Mouse (Mus musculus): ENCODE measurements around the gene Ninj1. TPM values are rescaled to one million over a fixed set of nuclear protein-coding genes. Genes with fewer than 3 reads are reported as not detected.

Gene Ninj1
- polyA plus RNA-seq, 1 experiment from 2014 or later: 63.3 TPM

DNA sequence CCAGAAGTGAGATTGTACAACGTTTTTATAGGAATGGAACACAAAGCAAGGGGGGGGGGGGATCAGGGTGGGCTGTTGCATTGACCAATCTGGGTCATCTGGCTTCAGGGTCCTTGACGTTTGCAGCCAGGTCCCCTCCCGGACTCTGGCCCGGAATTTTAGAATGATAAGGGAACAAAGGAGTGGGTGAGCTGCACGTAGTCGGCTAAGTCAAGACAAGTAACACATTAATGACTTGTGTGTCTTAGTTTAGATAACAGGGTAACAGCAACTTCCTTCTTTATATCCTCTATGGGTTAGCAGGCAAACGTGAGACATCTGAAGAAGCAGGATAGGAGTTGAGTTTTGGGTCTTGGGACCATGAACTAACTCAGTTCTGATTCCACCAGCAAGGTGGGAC, 23.6 kb upstream of the Ninj1 start:
- peaks cover 10% of the 10 kb centered on the region; the same call in 1 of the 2 replicates for H3K4me1 ChIP-seq (ENCODE audit: control insufficient read depth, insufficient read depth, low read length)
- no peak overlapping the region for H3K9ac ChIP-seq (ENCODE audit: low read depth, low read length)
- H3K4me2 ChIP-seq (ENCODE audit: low read depth, low read length): no peak overlapping the region
- no peaks in the 10 kb centered on the region for H3K36me3 ChIP-seq (ENCODE audit: control insufficient read depth, insufficient read depth, low read length)
- no peaks in the 10 kb centered on the region for H3K27me3 ChIP-seq (replicated peaks; ENCODE audit: control insufficient read depth, insufficient read depth, low read length)
- ATAC-seq: peak; percentile 53
- peak overlapping the region; percentile 69 for H3K27ac ChIP-seq (ENCODE audit: low read length)
- H3K4me3 ChIP-seq (ENCODE audit: low read length): no peak overlapping the region
- 50% methylated on average over 7 of the region's 7 CpGs for WGBS
- no peaks in the 10 kb centered on the region for H3K9me3 ChIP-seq (ENCODE audit: control insufficient read depth, low read length)

DNA sequence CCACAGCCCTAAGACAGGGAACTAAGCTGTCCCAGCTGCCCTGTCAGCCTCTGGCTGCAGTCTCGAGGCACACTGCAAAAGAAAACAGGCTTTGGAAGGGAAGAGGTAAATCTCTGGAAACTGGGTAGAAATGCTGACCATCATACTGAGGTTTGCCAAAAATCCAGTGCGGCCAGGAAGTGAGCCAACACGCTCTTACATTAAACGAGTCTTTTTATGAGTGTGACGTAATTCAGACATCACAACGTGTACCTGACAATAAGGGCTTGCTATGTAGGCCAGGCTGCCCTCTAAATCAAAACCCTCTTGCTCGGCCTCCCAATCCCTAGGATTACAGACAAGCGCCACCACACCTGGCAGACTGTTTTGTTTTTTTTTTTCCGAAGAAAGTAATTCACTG, 20.2 kb upstream of the Ninj1 start:
- Histone ChIP-seq H3K4me3 (ENCODE audit: low read length) (no peak overlapping the region), H3K4me2 (ENCODE audit: low read depth, low read length) (no peak overlapping the region), H3K9ac (ENCODE audit: low read depth, low read length) (no peak overlapping the region), H3K36me3 (ENCODE audit: control insufficient read depth, insufficient read depth, low read length) (no peaks in the 10 kb centered on the region), H3K4me1 (ENCODE audit: control insufficient read depth, insufficient read depth, low read length) (peaks cover 8% of the 10 kb centered on the region; the same call in 1 of the 2 replicates), H3K9me3 (ENCODE audit: control insufficient read depth, low read length) (no peaks in the 10 kb centered on the region), H3K27me3 (replicated peaks; ENCODE audit: control insufficient read depth, insufficient read depth, low read length) (no peaks in the 10 kb centered on the region), H3K27ac (ENCODE audit: low read length) (no peak overlapping the region)
- 65% methylated on average over 9 of the region's 9 CpGs for WGBS
- ATAC-seq: no peak

- 16% methylated on average over 17 of the region's 17 CpGs for WGBS
Observed at GRCm38 (mm10) chr13:49169448-49170207, 17.7 kb upstream of the Ninj1 start.

GRCm38 (mm10) chr13:49170623-49171022, 16.7 kb upstream of the Ninj1 start:
- 89% methylated on average over 11 of the region's 11 CpGs for WGBS
- Histone ChIP-seq H3K4me1 (ENCODE audit: control insufficient read depth, insufficient read depth, low read length) (no peaks in the 10 kb centered on the region), H3K4me2 (ENCODE audit: low read depth, low read length) (no peak overlapping the region), H3K27me3 (replicated peaks; ENCODE audit: control insufficient read depth, insufficient read depth, low read length) (no peaks in the 10 kb centered on the region), H3K9ac (ENCODE audit: low read depth, low read length) (no peak overlapping the region), H3K4me3 (ENCODE audit: low read length) (no peak overlapping the region), H3K9me3 (ENCODE audit: control insufficient read depth, low read length) (no peaks in the 10 kb centered on the region), H3K36me3 (ENCODE audit: control insufficient read depth, insufficient read depth, low read length) (no peaks in the 10 kb centered on the region), H3K27ac (ENCODE audit: low read length) (no peak overlapping the region)
- no peak for ATAC-seq

More at GRCm38 (mm10) chr13:49169448-49170207, 17.7 kb upstream of the Ninj1 start:
- Histone ChIP-seq H3K9ac (ENCODE audit: low read depth, low read length) (0 out of 2 replicates have a peak overlapping the region, but pooled peaks have one; percentile 6), H3K4me3 (ENCODE audit: low read length) (no peak overlapping the region), H3K4me2 (ENCODE audit: low read depth, low read length) (no peak overlapping the region), H3K36me3 (ENCODE audit: control insufficient read depth, insufficient read depth, low read length) (no peaks in the 10 kb centered on the region), H3K9me3 (ENCODE audit: control insufficient read depth, low read length) (no peaks in the 10 kb centered on the region), H3K4me1 (ENCODE audit: control insufficient read depth, insufficient read depth, low read length) (no peaks in the 10 kb centered on the region), H3K27ac (ENCODE audit: low read length) (peak overlapping the region; percentile 49; the same call in 1 of the 2 replicates), H3K27me3 (replicated peaks; ENCODE audit: control insufficient read depth, insufficient read depth, low read length) (no peaks in the 10 kb centered on the region)
- ATAC-seq: peak; percentile 82

- no peak for ATAC-seq
- no peak overlapping the region for H3K27ac ChIP-seq (ENCODE audit: low read length)
- H3K4me3 ChIP-seq (ENCODE audit: low read length): no peak overlapping the region
- H3K27me3 ChIP-seq (replicated peaks; ENCODE audit: control insufficient read depth, insufficient read depth, low read length): no peaks in the 10 kb centered on the region
- H3K9ac ChIP-seq (ENCODE audit: low read depth, low read length): no peak overlapping the region
- H3K4me2 ChIP-seq (ENCODE audit: low read depth, low read length): no peak overlapping the region
- no peaks in the 10 kb centered on the region for H3K36me3 ChIP-seq (ENCODE audit: control insufficient read depth, insufficient read depth, low read length)
- H3K9me3 ChIP-seq (ENCODE audit: control insufficient read depth, low read length): no peaks in the 10 kb centered on the region
- H3K4me1 ChIP-seq (ENCODE audit: control insufficient read depth, insufficient read depth, low read length): no peaks in the 10 kb centered on the region
- WGBS: 65% methylated on average over 1 of the region's 1 CpGs
Observed at GRCm38 (mm10) chr13:49171729-49172128, 15.6 kb upstream of the Ninj1 start.

DNA sequence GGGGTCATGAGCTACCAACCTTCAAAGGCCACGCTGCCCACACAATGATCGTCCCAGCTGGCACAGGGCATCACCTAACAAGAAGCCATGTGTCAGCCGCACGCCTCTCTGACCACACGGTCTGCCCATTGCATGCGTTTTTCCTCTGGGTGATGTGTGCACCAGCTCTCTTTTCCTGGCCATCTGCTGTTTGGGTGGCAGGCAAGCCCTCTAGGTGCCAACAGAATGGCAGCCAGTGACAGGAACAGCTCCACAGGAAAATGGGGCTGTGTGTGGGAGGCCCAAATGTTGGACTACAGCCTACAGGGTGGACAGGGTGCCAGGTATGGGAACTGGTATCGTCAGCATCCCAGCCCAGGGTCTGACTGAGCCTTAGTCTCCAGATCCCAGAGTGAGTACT, 14.9 kb upstream of the Ninj1 start:
- H3K27me3 ChIP-seq (replicated peaks; ENCODE audit: control insufficient read depth, insufficient read depth, low read length): no peaks in the 10 kb centered on the region
- no peak overlapping the region for H3K4me2 ChIP-seq (ENCODE audit: low read depth, low read length)
- no peaks in the 10 kb centered on the region for H3K9me3 ChIP-seq (ENCODE audit: control insufficient read depth, low read length)
- H3K36me3 ChIP-seq (ENCODE audit: control insufficient read depth, insufficient read depth, low read length): no peaks in the 10 kb centered on the region
- no peaks in the 10 kb centered on the region for H3K4me1 ChIP-seq (ENCODE audit: control insufficient read depth, insufficient read depth, low read length)
- ATAC-seq: no peak
- no peak overlapping the region for H3K27ac ChIP-seq (ENCODE audit: low read length)
- H3K4me3 ChIP-seq (ENCODE audit: low read length): no peak overlapping the region
- no peak overlapping the region for H3K9ac ChIP-seq (ENCODE audit: low read depth, low read length)
- 89% methylated on average over 7 of the region's 7 CpGs for WGBS

DNA sequence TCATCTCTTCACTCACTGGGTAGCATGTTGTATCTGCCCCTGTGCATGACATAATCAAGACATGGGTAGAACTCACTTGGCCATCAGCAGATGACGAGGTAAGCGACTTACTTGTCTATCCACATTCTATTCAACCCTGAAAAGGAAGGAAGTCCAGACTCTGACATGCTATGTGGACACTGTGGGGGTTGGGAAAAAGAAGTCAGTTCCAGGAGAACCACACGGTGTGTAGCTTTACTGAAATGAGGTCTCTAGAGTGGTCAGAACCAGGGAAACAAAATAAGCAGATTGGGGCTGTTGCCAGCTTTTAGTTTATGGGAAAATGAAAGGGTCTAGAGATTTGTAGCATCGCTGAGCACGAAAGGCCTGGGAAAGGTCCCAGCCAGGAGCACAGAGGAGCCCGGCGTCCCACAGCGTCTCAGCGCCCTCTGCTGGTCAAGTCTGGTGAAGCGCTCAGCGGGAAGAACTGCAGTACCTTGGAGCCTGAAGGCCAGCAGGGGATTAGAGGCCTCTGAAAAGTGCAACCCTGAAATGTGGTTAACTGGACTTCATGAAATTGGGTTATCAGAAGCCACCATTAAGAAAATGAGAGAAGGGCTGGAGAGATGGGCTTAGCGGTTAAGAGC, 14.2 kb upstream of the Ninj1 start:
- H3K4me1 ChIP-seq (ENCODE audit: control insufficient read depth, insufficient read depth, low read length): no peaks in the 10 kb centered on the region
- no peak overlapping the region for H3K27ac ChIP-seq (ENCODE audit: low read length)
- no peak overlapping the region for H3K4me3 ChIP-seq (ENCODE audit: low read length)
- H3K9ac ChIP-seq (ENCODE audit: low read depth, low read length): no peak overlapping the region
- H3K4me2 ChIP-seq (ENCODE audit: low read depth, low read length): no peak overlapping the region
- peak; percentile 71 for ATAC-seq
- WGBS: 5% methylated on average over 12 of the region's 12 CpGs
- no peaks in the 10 kb centered on the region for H3K9me3 ChIP-seq (ENCODE audit: control insufficient read depth, low read length)
- H3K36me3 ChIP-seq (ENCODE audit: control insufficient read depth, insufficient read depth, low read length): no peaks in the 10 kb centered on the region
- no peaks in the 10 kb centered on the region for H3K27me3 ChIP-seq (replicated peaks; ENCODE audit: control insufficient read depth, insufficient read depth, low read length)

DNA sequence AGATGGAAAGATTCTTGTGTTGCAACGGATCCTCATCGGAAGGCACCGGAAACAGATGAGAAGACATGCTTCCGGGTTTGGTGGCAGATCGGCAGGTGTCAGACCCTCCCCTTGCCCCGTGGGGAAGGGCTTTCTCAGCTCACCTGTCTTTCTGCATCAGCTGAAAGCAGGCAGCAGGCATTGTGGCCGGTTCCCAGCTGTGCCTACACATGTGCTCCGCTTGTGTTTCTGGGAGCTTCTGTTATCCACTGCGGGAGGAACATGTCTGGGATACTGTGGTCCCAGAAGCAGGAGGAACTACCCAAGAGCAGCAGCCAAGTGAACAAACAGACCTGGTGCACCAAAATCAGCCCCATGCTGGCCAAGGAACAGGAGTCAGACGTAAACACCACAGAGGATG, 11.8 kb upstream of the Ninj1 start:
- H3K36me3 ChIP-seq (ENCODE audit: control insufficient read depth, insufficient read depth, low read length): no peaks in the 10 kb centered on the region
- H3K4me2 ChIP-seq (ENCODE audit: low read depth, low read length): no peak overlapping the region
- H3K9ac ChIP-seq (ENCODE audit: low read depth, low read length): no peak overlapping the region
- H3K27me3 ChIP-seq (replicated peaks; ENCODE audit: control insufficient read depth, insufficient read depth, low read length): no peaks in the 10 kb centered on the region
- H3K9me3 ChIP-seq (ENCODE audit: control insufficient read depth, low read length): no peaks in the 10 kb centered on the region
- no peak for ATAC-seq
- no peak overlapping the region for H3K4me3 ChIP-seq (ENCODE audit: low read length)
- peaks cover 5% of the 10 kb centered on the region for H3K4me1 ChIP-seq (ENCODE audit: control insufficient read depth, insufficient read depth, low read length)
- H3K27ac ChIP-seq (ENCODE audit: low read length): no peak overlapping the region
- WGBS: 81% methylated on average over 10 of the region's 10 CpGs

- Histone ChIP-seq H3K4me1 (ENCODE audit: control insufficient read depth, insufficient read depth, low read length) (peaks cover 13% of the 10 kb centered on the region), H3K4me3 (ENCODE audit: low read length) (no peak overlapping the region), H3K27ac (ENCODE audit: low read length) (no peak overlapping the region), H3K9ac (ENCODE audit: low read depth, low read length) (no peak overlapping the region), H3K4me2 (ENCODE audit: low read depth, low read length) (no peak overlapping the region), H3K36me3 (ENCODE audit: control insufficient read depth, insufficient read depth, low read length) (no peaks in the 10 kb centered on the region), H3K9me3 (ENCODE audit: control insufficient read depth, low read length) (no peaks in the 10 kb centered on the region), H3K27me3 (replicated peaks; ENCODE audit: control insufficient read depth, insufficient read depth, low read length) (no peaks in the 10 kb centered on the region)
- 0 out of 2 replicates have a peak, but pooled peaks have one; percentile 24 for ATAC-seq
- 61% methylated on average over 19 of the region's 19 CpGs for WGBS
Observed at GRCm38 (mm10) chr13:49178839-49179585, 8.3 kb upstream of the Ninj1 start.
